Mouse (Mus musculus) megakaryocyte progenitor cell, adult 5-6 weeks (primary cell): ENCODE results near the gene Fam198b. TPM values are rescaled to one million over a fixed set of nuclear protein-coding genes. Genes with fewer than 3 reads are reported as not detected.
"Not testable (repeated sequence)": the region's sequence is repeated elsewhere in the genome, so short reads cannot be mapped to it uniquely, and the experiment has no call there.

Source experiments
- ATAC-seq: replicated peaks from 2 replicates; pipeline ENCODE4 v1.8.0; 2016; ENCODE audit warnings: mild to moderate bottlenecking, moderate TSS enrichment, inconsistent platforms; ENCODE audit not compliant: poor library complexity
- total RNA-seq, 2 experiments: library from RNA; stranded (forward) in 1 of 2; stranded (reverse) in 1 of 2; fragments of 157-497, 149-512 nt in 1 of 2; fragments of 200-1000 nt in 1 of 2; gene quantifications; 2 replicates each; pipeline versions ENCODE4 v1.2.3 to v1.2.4; 2015 to 2017

Gene Fam198b
- total RNA-seq, 2 experiments from 2014 or later, result 0.04 to 0.12 TPM

GRCm38 (mm10) chr3:79916185-79916584, 31.9 kb downstream of the Fam198b start:
- ATAC-seq, result no peak

- ATAC-seq, result no peak
These were observed 34.4 kb downstream of the Fam198b start for GRCm38 (mm10) chr3:79918761-79919160.

- ATAC-seq, result peak; percentile 82
These were observed 41.8 kb downstream of the Fam198b start for GRCm38 (mm10) chr3:79925950-79926697.

GRCm38 (mm10) chr3:79927050-79927449, 42.7 kb downstream of the Fam198b start:
- no peak for ATAC-seq

- no peak for ATAC-seq
These were observed 44.1 kb downstream of the Fam198b start for GRCm38 (mm10) chr3:79928409-79928808.

GRCm38 (mm10) chr3:79930141-79930744, 45.9 kb downstream of the Fam198b start:
- no peak for ATAC-seq

DNA sequence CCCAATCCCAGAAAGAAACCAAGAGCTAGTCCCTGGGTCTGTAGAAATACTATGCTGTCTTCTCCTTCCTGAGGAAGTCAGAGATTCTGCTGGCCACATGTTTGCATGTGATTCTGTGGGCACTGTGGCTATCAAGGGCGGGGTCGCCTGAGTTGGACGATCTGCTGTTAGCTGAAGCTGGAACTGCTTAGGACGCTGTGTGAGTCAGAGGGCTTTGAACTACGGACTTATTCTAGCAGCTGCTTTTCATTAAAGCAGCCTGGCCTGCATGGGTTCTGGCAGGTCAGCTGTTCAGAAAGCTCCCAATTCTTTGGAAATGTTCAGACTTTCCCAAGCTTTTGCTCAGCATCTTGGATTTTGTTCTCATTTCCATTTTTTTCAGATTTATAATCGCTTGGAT, 51.9 kb downstream of the Fam198b start:
- ATAC-seq, result peak; percentile 99

DNA sequence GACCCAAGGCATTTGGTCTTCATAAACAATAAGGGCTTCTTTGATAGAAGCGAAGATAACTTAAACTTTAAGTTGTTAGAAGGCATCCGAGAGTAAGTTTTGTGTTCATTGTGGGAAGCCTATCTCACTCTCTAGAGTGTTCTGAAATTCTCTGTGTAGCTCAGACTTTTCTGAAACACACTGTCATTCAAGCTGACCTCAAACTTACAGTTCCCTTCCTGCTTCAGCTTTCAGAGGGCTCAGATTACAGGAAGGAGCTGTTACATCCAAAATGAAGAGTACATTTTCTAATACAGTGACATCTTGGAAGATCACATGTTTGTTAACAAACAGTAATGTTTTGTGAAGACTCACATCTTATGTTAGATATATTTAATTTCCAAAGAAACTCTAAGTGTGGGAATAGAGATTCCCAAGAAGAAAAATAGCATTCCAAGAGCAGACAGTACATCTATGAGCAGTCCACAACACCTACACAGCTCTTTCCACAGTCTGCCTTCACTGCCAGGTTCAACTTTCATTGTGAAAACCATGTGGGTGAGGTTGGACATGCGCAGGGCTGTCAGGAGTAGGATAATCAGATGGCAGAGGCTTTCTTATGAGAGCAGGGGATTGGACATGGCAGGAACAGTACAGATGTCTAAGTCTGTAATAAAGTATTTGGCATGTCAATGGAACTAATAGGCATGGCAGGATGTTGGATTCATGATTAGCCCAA, 52.6 kb downstream of the Fam198b start:
- peak; percentile 68 for ATAC-seq

GRCm38 (mm10) chr3:79947736-79948135, 63.4 kb downstream of the Fam198b start:
- ATAC-seq, result no peak

- ATAC-seq, result no peak
These were observed 63.8 kb downstream of the Fam198b start for GRCm38 (mm10) chr3:79948151-79948550.

DNA sequence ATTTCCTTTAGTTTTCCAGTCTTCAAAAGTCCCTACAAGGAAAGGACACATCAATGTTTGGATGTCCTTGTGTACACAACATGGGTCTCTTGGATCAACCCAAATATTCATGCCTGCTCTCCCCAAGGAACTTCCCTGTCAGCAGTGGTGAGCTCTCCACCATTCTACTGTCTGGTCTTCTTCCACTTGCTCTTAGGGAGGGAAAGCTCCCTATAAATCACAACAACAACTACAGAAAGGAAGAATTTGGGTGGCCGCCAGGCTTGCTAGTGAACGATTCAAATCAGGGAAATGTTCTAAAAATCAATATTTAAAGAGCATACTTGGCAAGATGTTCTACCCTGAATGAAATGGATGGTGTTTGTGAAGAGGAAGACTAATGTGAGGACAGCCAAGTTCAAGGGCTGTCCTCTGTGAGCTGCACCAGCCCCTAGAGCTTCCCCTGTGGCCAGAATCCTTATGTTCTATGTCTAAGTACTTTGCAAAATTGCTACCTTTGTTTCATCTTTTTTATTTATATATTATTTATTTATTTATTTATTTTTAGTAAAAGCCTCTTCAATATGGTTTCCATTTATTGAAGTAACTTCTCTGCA, 68.9 kb downstream of the Fam198b start:
- ATAC-seq, result no peak

GRCm38 (mm10) chr3:79955262-79955661, 70.9 kb downstream of the Fam198b start:
- ATAC-seq, result no peak

- no peak for ATAC-seq
These were observed 72.5 kb downstream of the Fam198b start for GRCm38 (mm10) chr3:79956792-79957191.

DNA sequence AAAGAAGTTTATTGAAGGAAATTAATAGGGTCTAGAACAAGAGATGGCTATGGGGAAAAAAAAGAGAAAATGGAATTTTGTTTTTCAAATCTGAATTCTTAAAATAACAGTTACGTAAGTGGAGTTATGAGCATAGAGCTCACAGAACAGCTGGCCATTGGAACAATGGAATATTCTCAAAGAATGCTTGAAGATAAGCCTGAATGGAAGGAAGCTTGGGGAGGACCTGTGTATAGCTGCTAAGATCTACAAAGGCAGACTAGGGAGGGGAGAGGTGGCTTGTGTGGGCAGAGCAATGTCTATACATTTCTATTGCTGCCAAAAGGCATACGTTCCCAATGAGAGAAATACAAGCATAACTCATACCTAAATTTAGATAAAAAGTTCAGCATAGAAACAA, 73.4 kb downstream of the Fam198b start:
- no peak for ATAC-seq

- peak; percentile 88 for ATAC-seq
These were observed 82.4 kb downstream of the Fam198b start for GRCm38 (mm10) chr3:79966709-79967108.

GRCm38 (mm10) chr3:79967346-79967745, 83.0 kb downstream of the Fam198b start:
- no peak for ATAC-seq

DNA sequence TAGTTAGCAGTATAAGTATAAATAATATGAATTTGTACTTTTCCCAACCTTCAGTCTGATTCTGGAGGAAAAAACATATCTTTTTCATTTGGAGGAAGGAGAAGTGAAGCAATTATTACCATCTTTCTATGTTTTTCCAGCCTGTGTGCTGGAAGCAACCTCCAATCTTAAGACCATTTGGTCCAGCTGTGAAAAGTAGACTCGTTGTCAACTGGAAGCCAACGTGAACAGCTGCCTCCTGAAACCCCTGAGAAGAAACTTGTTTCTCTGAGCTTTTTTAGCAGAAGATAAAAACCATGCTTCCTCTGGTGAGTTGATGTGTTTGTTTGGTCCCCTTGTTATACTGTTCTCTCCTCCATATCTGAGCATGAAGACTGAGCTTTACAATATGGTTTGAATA, 84.1 kb downstream of the Fam198b start:
- ATAC-seq, result no peak

GRCm38 (mm10) chr3:79969536-79969935, 85.2 kb downstream of the Fam198b start:
- not testable (repeated sequence) for ATAC-seq

DNA sequence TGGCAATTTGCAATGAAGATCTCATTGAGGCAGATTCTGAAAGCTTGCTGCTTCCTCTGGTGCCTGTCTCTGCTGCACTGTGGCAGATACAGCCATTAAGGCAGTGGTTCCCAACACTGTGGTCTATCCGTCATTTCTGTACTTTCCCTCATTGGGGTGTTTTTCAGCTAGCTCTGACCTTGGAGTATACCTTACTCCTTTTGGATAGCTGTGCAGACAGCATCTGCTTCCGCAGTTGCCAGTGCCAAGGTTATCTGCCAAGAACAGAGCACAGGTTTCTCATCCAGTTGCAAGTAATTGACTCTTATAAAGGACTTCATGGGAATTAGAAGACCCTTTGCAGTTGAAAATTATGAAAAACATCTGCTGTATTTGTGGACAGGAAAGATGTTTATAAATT, 85.7 kb downstream of the Fam198b start:
- peak; percentile 47 for ATAC-seq

DNA sequence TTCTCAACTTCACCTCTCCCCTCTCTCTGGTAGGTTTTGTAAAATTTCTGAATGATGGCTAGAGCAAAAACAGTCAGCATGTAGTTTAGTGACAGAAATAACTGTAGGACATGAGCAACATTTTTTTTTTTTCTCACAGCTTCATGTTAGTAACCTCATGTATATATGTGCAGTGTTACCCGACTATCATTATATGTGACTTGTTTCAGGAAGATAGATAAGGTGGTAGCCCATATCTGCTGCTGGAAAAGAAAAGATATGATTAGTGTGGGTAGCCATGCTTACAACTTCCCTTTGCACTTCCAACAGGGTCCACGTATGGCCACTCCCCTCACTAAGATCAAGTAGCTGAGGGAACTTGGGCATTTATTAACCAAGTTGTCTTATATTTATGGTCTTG, 86.2 kb downstream of the Fam198b start:
- ATAC-seq, result peak; percentile 42; the same call in 1 of the 2 replicates

- no peak for ATAC-seq
These were observed 87.2 kb downstream of the Fam198b start for GRCm38 (mm10) chr3:79971542-79971941.
